Mouse (Mus musculus) liver, embryonic 16.5 days (tissue): ENCODE results near the gene Scn8a. TPM values are rescaled to one million over a fixed set of nuclear protein-coding genes. Genes with fewer than 3 reads are reported as not detected.

Experiments
- ATAC-seq: fragments of 200-750 bp; cut with Nextera tagmentation; 2 replicates; pipeline ENCODE4 v1.8.0; 2017; ENCODE audit warnings: low read depth, mild to moderate bottlenecking, moderate number of reproducible peaks, moderate library complexity
- H3K27ac ChIP-seq: fragments of 300-500 bp; sonication (generic); 2 replicates; pipeline ENCODE4 v1.5.1; 2014; ENCODE audit warnings: mild to moderate bottlenecking, low read length
- H3K27me3 ChIP-seq: fragments of 300-500 bp; sonication (generic); 2 replicates; pipeline ENCODE4 v1.6.1; 2014; ENCODE audit warnings: low read depth, low read length, mixed read lengths; ENCODE audit not compliant: control insufficient read depth, insufficient read depth
- H3K36me3 ChIP-seq: fragments of 300-500 bp; sonication (generic); 2 replicates; pipeline ENCODE4 v1.6.1; 2014; ENCODE audit warnings: mild to moderate bottlenecking; ENCODE audit not compliant: control insufficient read depth, insufficient read depth
- H3K4me1 ChIP-seq: fragments of 300-500 bp; sonication (generic); 2 replicates; pipeline ENCODE4 v1.6.1; 2014; ENCODE audit warnings: low read depth, low read length, mixed read lengths; ENCODE audit not compliant: control insufficient read depth
- H3K4me2 ChIP-seq: fragments of 300-500 bp; sonication (generic); 2 replicates; pipeline ENCODE4 v1.6.1; 2014; ENCODE audit warnings: low read depth, low read length, mixed read lengths
- H3K4me3 ChIP-seq: fragments of 300-500 bp; sonication (generic); 2 replicates; pipeline ENCODE4 v1.5.1; 2014; ENCODE audit warnings: low read depth, mild to moderate bottlenecking, low read length
- H3K9ac ChIP-seq: fragments of 300-500 bp; sonication (generic); 2 replicates; pipeline ENCODE4 v1.6.1; 2014; ENCODE audit warnings: low read depth, low read length
- H3K9me3 ChIP-seq: fragments of 300-500 bp; sonication (generic); replicated peaks from 2 replicates; pipeline ENCODE4 v1.6.1; 2016; ENCODE audit warnings: low read length; ENCODE audit not compliant: control insufficient read depth
- WGBS: fragments of 180-500 bp; shearing (Covaris S2); extraction: QIAGEN DNeasy Blood & Tissue Kit; methylation state at CpG from one replicate; pipeline ENCODE4 v1.1.7; 2014; ENCODE audit not compliant: insufficient replicate concordance; 5-methylcytosine and 5-hydroxymethylcytosine counted together
- polyA plus RNA-seq: library from polyadenylated mRNA; unstranded; fragments of >200 nt; fragmentation: Nextera tagmentation; extraction: Ambion mirVana; gene quantifications from 2 replicates; pipeline ENCODE4 v1.2.1, GENCODE M21; 2015

Gene Scn8a
- polyA plus RNA-seq, 1 experiment from 2014 or later, result 0.72 TPM

- WGBS, result 1% methylated on average over 49 of the region's 96 CpGs
- Histone ChIP-seq H3K4me2 (peak within 1 kb of the TSS; percentile 52), H3K4me1 (peaks cover 4% of the 10 kb centered on the region), H3K36me3 (no peaks in the 10 kb centered on the region), H3K4me3 (peak within 1 kb of the TSS; percentile 62), H3K27ac (peak within 1 kb of the TSS; percentile 82), H3K27me3 (peaks cover 47% of the 10 kb centered on the region), H3K9ac (peak within 1 kb of the TSS; percentile 59), H3K9me3 (no peaks in the 10 kb centered on the region)
- ATAC-seq, result peak; percentile 52
Measured at GRCm38 (mm10) chr15:101077813-101078730, 208.4 kb downstream of the Scn8a start, which contains the start of gene Fignl2. Gene Fignl2 (minus strand): TSS chr15:101078567.

GRCm38 (mm10) chr15:101078731-101079156 is 209.1 kb downstream of the Scn8a start:
- peak; percentile 87 for ATAC-seq
- Histone ChIP-seq H3K4me3 (peak overlapping the region; percentile 62), H3K36me3 (no peaks in the 10 kb centered on the region), H3K27me3 (peaks cover 47% of the 10 kb centered on the region), H3K4me2 (peak overlapping the region; percentile 52), H3K9me3 (no peaks in the 10 kb centered on the region), H3K27ac (peak overlapping the region; percentile 82), H3K9ac (no peak overlapping the region), H3K4me1 (peaks cover 4% of the 10 kb centered on the region)
- 4% methylated on average over 30 of the region's 30 CpGs for WGBS

GRCm38 (mm10) chr15:101080031-101080520 is 210.4 kb downstream of the Scn8a start:
- Histone ChIP-seq H3K36me3 (no peaks in the 10 kb centered on the region), H3K9ac (no peak overlapping the region), H3K4me3 (no peak overlapping the region), H3K4me1 (no peaks in the 10 kb centered on the region; the same call in none of the 2 replicates), H3K27ac (no peak overlapping the region), H3K4me2 (no peak overlapping the region), H3K9me3 (no peaks in the 10 kb centered on the region), H3K27me3 (peaks cover 47% of the 10 kb centered on the region)
- ATAC-seq, result no peak
- 70% methylated on average over 9 of the region's 9 CpGs for WGBS

- Histone ChIP-seq H3K4me1 (no peaks in the 10 kb centered on the region; the same call in none of the 2 replicates), H3K27me3 (peaks cover 37% of the 10 kb centered on the region), H3K9me3 (no peaks in the 10 kb centered on the region), H3K9ac (no peak overlapping the region), H3K36me3 (no peaks in the 10 kb centered on the region), H3K4me3 (no peak overlapping the region), H3K27ac (no peak overlapping the region), H3K4me2 (no peak overlapping the region)
- WGBS, result 42% methylated on average over 7 of the region's 7 CpGs
- no peak for ATAC-seq
Measured at GRCm38 (mm10) chr15:101081035-101081548, 211.4 kb downstream of the Scn8a start.

- WGBS, result 35% methylated on average over 4 of the region's 4 CpGs
- no peaks in the 10 kb centered on the region for H3K36me3 ChIP-seq
- H3K27ac ChIP-seq, result no peak overlapping the region
- H3K27me3 ChIP-seq, result peaks cover 26% of the 10 kb centered on the region
- H3K4me2 ChIP-seq, result no peak overlapping the region
- H3K4me1 ChIP-seq, result no peaks in the 10 kb centered on the region; the same call in 1 of the 2 replicates
- H3K9me3 ChIP-seq, result no peaks in the 10 kb centered on the region
- no peak overlapping the region for H3K9ac ChIP-seq
- H3K4me3 ChIP-seq, result no peak overlapping the region
- no peak for ATAC-seq
Measured at GRCm38 (mm10) chr15:101082236-101082635, 212.6 kb downstream of the Scn8a start.

GRCm38 (mm10) chr15:101084499-101084898 is 214.8 kb downstream of the Scn8a start:
- Histone ChIP-seq H3K27me3 (peaks cover 3% of the 10 kb centered on the region), H3K4me1 (no peaks in the 10 kb centered on the region; the same call in 1 of the 2 replicates), H3K9ac (no peak overlapping the region), H3K4me2 (no peak overlapping the region), H3K27ac (no peak overlapping the region), H3K36me3 (no peaks in the 10 kb centered on the region), H3K4me3 (no peak overlapping the region), H3K9me3 (no peaks in the 10 kb centered on the region)
- no peak for ATAC-seq
- 43% methylated on average over 10 of the region's 10 CpGs for WGBS

- Histone ChIP-seq H3K27me3 (no peaks in the 10 kb centered on the region), H3K9me3 (no peaks in the 10 kb centered on the region), H3K27ac (no peak overlapping the region), H3K4me3 (no peak overlapping the region), H3K4me1 (no peaks in the 10 kb centered on the region; the same call in 1 of the 2 replicates), H3K36me3 (no peaks in the 10 kb centered on the region), H3K4me2 (no peak overlapping the region), H3K9ac (no peak overlapping the region)
- 56% methylated on average over 9 of the region's 9 CpGs for WGBS
- no peak for ATAC-seq
Measured at GRCm38 (mm10) chr15:101086451-101086850, 216.8 kb downstream of the Scn8a start.

GRCm38 (mm10) chr15:101086956-101087355 is 217.3 kb downstream of the Scn8a start:
- Histone ChIP-seq H3K36me3 (no peaks in the 10 kb centered on the region), H3K27ac (no peak overlapping the region), H3K9ac (no peak overlapping the region), H3K4me1 (no peaks in the 10 kb centered on the region), H3K4me2 (no peak overlapping the region), H3K27me3 (no peaks in the 10 kb centered on the region), H3K4me3 (no peak overlapping the region), H3K9me3 (no peaks in the 10 kb centered on the region)
- no peak for ATAC-seq
- 45% methylated on average over 3 of the region's 3 CpGs for WGBS

GRCm38 (mm10) chr15:101088291-101088690 is 218.6 kb downstream of the Scn8a start:
- no peaks in the 10 kb centered on the region for H3K36me3 ChIP-seq
- no peaks in the 10 kb centered on the region for H3K9me3 ChIP-seq
- no peak for ATAC-seq
- peaks cover 6% of the 10 kb centered on the region for H3K4me1 ChIP-seq
- no peak overlapping the region for H3K4me3 ChIP-seq
- WGBS, result 54% methylated on average over 4 of the region's 4 CpGs
- no peak overlapping the region for H3K27ac ChIP-seq
- no peak overlapping the region for H3K9ac ChIP-seq
- no peak overlapping the region for H3K4me2 ChIP-seq
- H3K27me3 ChIP-seq, result no peaks in the 10 kb centered on the region
